Mouse (Mus musculus) C2C12 (cell line): ENCODE results near the gene Gm13285.
"Not testable (repeated sequence)": the region's sequence is repeated elsewhere in the genome, so short reads cannot be mapped to it uniquely, and the experiment has no call there.

Experiments used
- CEBPB ChIP-seq: IDR thresholded peaks from one replicate; pipeline ENCODE4 v1.6.1; 2011; ENCODE audit warnings: low read depth, mild to moderate bottlenecking, control low read depth, moderate library complexity
- CTCF ChIP-seq: IDR thresholded peaks from one replicate; pipeline ENCODE4 v1.5.1; 2011; ENCODE audit not compliant: control insufficient read depth, insufficient read depth, insufficient read length
- FOSL1 ChIP-seq: IDR thresholded peaks from one replicate; pipeline ENCODE4 v1.8.0; 2011; ENCODE audit warnings: mild to moderate bottlenecking, low read length; ENCODE audit not compliant: poor library complexity, insufficient read depth, severe bottlenecking
- MAX ChIP-seq: IDR thresholded peaks from one replicate; pipeline ENCODE4 v1.6.1; 2011; ENCODE audit warnings: mild to moderate bottlenecking, control low read depth

GRCm38 (mm10) chr4:88802954-88803353, 3.5 kb downstream of the Gm13285 start, which contains the start of gene Gm13287:
- not testable (repeated sequence) for TF ChIP-seq CTCF, MAX, FOSL1, CEBPB
